Mouse (Mus musculus) limb, embryonic 11.5 days (tissue): ENCODE results near the gene Mast3. TPM values are rescaled to one million over a fixed set of nuclear protein-coding genes. Genes with fewer than 3 reads are reported as not detected.

ENCODE experiments used
- ATAC-seq: fragments of 200-750 bp; cut with Nextera tagmentation; 2 replicates; pipeline ENCODE4 v1.8.0; 2017; ENCODE audit warnings: low read depth; ENCODE audit not compliant: insufficient number of reproducible peaks, low FRiP score, low TSS enrichment
- DNase-seq: peaks from one replicate; pipeline ENCODE4 v3.0.0-alpha.2; 2015; ENCODE audit warnings: low spot score
- H3K27ac ChIP-seq: fragments of 300-500 bp; sonication (generic); replicated peaks from 2 replicates; pipeline ENCODE4 v1.5.1; 2014; ENCODE audit warnings: low read depth, mild to moderate bottlenecking, low read length
- H3K27me3 ChIP-seq: fragments of 300-500 bp; sonication (generic); 2 replicates; pipeline ENCODE4 v1.6.1; 2014; ENCODE audit warnings: mild to moderate bottlenecking, low read length, mixed read lengths; ENCODE audit not compliant: control insufficient read depth, insufficient read depth
- H3K36me3 ChIP-seq: fragments of 300-500 bp; sonication (generic); 2 replicates; pipeline ENCODE4 v1.6.1; 2014; ENCODE audit warnings: mild to moderate bottlenecking, low read length, moderate library complexity, mixed read lengths; ENCODE audit not compliant: control insufficient read depth, insufficient read depth
- H3K4me1 ChIP-seq: fragments of 300-500 bp; sonication (generic); 2 replicates; pipeline ENCODE4 v1.6.1; 2014; ENCODE audit warnings: low read length, mixed read lengths; ENCODE audit not compliant: control insufficient read depth, insufficient read depth
- H3K4me2 ChIP-seq: fragments of 300-500 bp; sonication (generic); 2 replicates; pipeline ENCODE4 v1.6.1; 2014; ENCODE audit warnings: low read depth, mild to moderate bottlenecking, moderate library complexity; ENCODE audit not compliant: severe bottlenecking
- H3K4me3 ChIP-seq: fragments of 300-500 bp; sonication (generic); 2 replicates; pipeline ENCODE4 v1.5.1; 2014; ENCODE audit warnings: low read depth, low read length
- H3K9ac ChIP-seq: fragments of 300-500 bp; sonication (generic); 2 replicates; pipeline ENCODE4 v1.6.1; 2014; ENCODE audit warnings: mild to moderate bottlenecking, low read length
- H3K9me3 ChIP-seq: fragments of 300-500 bp; sonication (generic); 2 replicates; pipeline ENCODE4 v1.6.1; 2016; ENCODE audit warnings: low read length; ENCODE audit not compliant: control insufficient read depth
- WGBS: fragments of 180-500 bp; shearing (Covaris S2); extraction: QIAGEN DNeasy Blood & Tissue Kit; methylation state at CpG from one replicate; pipeline ENCODE4 v1.1.7; 2014; 5-methylcytosine and 5-hydroxymethylcytosine counted together
- polyA plus RNA-seq: library from polyadenylated mRNA; unstranded; fragments of >200 nt; fragmentation: Nextera tagmentation; extraction: Ambion mirVana; gene quantifications from 2 replicates; pipeline ENCODE4 v1.2.1, GENCODE M21; 2014

Gene Mast3
- polyA plus RNA-seq, 1 experiment from 2014 or later: 14.6 TPM

DNA sequence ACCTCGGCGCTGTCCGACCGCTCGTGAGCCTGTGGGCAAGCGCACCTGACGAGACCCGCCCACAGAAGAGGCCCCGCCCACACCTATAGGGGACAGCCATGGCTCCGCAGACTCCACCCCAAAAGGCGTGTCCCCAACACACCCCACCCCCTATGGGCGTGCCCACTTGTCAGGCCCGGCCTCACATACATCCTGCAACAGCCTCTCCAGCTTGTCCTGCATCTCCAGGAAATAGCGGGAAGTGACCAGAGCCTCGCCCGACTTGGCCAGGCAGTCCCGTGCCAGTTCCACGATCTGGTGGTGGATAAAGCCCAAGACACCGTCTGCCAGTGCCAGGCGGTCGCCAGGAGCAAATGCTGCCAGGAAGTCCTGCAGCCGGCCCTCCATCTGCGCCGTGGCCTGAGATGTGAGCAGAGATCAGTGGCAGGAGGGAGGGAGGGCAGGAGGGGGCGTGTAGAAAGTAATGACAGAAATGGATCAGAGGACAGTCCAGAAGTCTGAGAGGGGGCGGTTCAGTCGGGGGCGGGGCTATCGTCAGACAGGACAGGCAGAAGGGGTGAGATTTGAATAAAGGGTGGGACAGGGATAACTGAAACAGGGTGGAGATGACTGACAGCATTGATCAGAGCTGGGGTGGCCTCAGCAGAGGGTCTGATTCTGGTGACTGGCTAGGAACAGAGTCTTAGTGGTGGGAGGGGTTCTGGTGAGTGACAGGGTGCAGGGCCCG is 16.8 kb downstream of the Mast3 start:
- 14% methylated on average over 30 of the region's 30 CpGs for WGBS
- peaks cover 6% of the 10 kb centered on the region; the same call in 1 of the 2 replicates for H3K36me3 ChIP-seq
- H3K4me2 ChIP-seq: peak overlapping the region; percentile 28; the same call in 1 of the 2 replicates
- 0 out of 2 replicates have a peak overlapping the region, but pooled peaks have one; percentile 5 for H3K4me3 ChIP-seq
- H3K9me3 ChIP-seq: no peaks in the 10 kb centered on the region
- H3K9ac ChIP-seq: no peak overlapping the region
- H3K27me3 ChIP-seq: no peaks in the 10 kb centered on the region
- H3K4me1 ChIP-seq: peaks cover 24% of the 10 kb centered on the region
- no peak overlapping the region for H3K27ac ChIP-seq
- peak; percentile 84 for DNase-seq
- no peak for ATAC-seq

DNA sequence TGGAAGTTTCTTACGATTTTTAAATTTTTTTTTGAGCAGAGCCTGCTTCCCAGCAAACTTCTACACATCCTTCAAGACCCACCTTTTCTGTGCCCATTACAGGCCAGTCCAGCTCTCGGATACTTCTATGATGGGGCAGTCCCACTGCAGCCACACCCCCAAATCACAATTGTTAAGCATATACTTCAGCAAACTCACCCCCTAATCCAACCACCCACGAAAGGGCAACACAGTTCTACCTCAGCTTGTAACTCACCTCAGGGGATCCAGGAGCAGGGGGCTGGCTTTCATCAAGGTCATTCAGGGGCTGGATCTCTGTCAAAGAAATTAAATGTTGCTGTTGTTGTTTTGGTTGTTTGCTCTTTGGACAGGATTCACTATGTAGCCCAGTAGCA is 17.8 kb downstream of the Mast3 start:
- no peak overlapping the region for H3K27ac ChIP-seq
- H3K4me2 ChIP-seq: no peak overlapping the region
- peaks cover 17% of the 10 kb centered on the region for H3K4me1 ChIP-seq
- peaks cover 9% of the 10 kb centered on the region; the same call in 1 of the 2 replicates for H3K36me3 ChIP-seq
- DNase-seq (no peak), ATAC-seq (no peak)
- WGBS: 87% methylated on average over 3 of the region's 3 CpGs
- H3K4me3 ChIP-seq: no peak overlapping the region
- no peaks in the 10 kb centered on the region for H3K27me3 ChIP-seq
- no peak overlapping the region for H3K9ac ChIP-seq
- no peaks in the 10 kb centered on the region for H3K9me3 ChIP-seq

DNA sequence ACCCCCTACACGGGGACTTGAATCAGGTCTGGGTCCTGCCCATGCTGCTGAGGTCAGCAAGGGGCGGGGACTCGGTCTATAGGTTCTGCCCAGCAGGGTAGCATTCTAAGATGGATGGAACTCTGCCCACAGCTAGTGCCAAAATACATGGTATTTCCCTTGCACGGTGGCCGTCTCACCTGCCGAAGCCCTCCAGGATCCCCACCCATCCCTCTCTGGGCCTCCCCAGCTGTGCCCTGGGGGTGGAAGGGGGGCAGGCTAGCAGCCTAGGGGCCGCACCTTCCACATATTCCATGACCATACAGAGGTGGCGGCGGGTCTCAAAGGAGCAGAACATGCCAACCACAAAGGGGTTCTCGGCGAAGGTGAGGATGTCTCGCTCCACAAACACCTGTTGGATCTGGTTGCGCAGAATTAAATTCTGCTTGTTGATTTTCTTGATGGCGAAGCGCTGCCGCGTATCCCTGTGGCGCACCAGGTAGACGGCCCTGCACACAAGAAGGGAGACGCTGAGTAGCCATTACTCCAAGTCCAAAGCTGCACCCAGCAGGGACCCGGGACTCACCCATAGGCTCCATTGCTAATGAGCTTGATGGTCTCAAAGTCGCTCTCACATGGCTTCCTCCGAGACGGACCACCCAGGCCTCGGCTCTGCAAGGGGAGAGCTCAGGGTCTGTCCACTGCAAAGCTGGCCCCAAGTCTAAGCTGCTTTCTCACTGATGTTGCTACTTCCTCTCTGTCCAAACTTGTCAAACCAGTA is 18.4 kb downstream of the Mast3 start:
- Histone ChIP-seq H3K4me3 (no peak overlapping the region), H3K36me3 (peaks cover 9% of the 10 kb centered on the region; the same call in 1 of the 2 replicates), H3K9me3 (no peaks in the 10 kb centered on the region), H3K4me1 (peaks cover 14% of the 10 kb centered on the region), H3K27ac (no peak overlapping the region), H3K9ac (no peak overlapping the region), H3K27me3 (no peaks in the 10 kb centered on the region), H3K4me2 (no peak overlapping the region)
- no peak for DNase-seq
- 87% methylated on average over 25 of the region's 25 CpGs for WGBS
- ATAC-seq: no peak

DNA sequence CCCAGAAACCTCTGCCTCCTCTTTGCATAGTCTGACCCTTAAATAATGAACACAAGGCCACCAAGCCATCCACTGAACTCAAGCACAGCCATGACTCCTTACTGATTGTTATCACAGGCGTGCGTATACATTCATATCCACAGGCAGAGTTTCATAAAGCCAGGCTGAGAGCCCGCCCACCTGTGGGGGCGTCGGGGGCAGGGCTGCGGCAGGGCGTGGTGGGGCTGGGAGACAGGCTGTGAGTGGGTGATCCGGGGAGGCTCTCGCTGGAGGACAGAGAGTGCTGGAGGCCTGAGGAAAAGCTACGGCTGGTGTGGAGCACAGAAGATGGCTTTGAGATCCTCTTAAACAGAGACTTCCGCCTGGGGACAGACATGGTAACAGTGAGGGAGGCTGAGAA is 24.8 kb downstream of the Mast3 start:
- 81% methylated on average over 11 of the region's 11 CpGs for WGBS
- H3K27me3 ChIP-seq: no peaks in the 10 kb centered on the region
- H3K9me3 ChIP-seq: no peaks in the 10 kb centered on the region
- ATAC-seq: no peak
- no peak overlapping the region for H3K4me3 ChIP-seq
- H3K4me2 ChIP-seq: no peak overlapping the region
- H3K36me3 ChIP-seq: peaks cover 18% of the 10 kb centered on the region
- H3K9ac ChIP-seq: no peak overlapping the region
- no peak overlapping the region for H3K27ac ChIP-seq
- DNase-seq: no peak
- H3K4me1 ChIP-seq: peaks cover 15% of the 10 kb centered on the region

DNA sequence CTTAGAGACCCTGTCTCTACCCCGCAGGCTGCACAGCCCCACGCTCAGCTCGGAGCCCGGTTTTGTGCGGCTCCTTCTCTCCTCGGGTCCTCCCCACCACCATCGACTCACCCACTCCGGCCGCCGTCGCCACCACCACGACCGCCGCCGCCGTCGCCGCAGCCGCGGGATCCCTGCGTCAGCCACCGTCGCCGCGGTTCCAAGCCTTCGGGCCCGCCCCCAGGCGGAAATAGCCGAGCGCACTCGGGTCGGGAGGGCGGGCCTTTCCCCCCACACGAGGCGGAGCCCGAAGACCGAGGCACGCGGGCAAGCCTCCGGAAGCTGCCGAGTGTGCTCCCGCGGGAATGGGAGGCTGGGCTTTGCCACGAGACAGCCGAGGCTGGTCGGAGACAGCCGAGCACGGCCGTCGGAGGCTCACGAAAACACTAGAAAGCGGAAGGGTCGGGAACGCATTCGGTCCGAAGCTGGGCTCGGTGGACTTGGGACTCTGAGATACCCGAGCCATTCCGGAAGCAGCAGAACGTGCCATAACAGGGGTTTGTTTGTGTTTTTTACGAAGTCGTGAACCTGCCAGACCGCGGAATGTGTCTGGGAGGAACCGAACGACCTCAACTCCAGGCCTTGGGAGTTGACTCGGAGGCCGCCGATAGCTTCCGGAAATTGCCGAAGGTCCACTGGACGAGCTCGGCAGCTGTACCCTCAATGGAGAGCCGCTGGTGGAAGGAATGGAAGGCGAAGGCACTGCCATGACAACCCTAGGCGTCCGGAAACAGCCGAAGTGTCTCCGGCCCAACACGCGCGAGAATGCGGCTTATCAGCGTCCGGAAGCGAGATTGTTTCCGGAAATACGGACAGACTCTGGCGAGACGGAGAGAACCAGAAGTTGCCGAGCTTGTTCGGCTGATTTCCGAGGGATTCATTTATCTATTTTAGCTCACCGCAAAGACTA is 28.1 kb downstream of the Mast3 start, which contains the start of gene Pik3r2:
Pik3r2 (minus strand) TSS at position 218 of the 949 bp plus-strand sequence.
- H3K4me3 ChIP-seq: peak within 1 kb of the TSS; percentile 86
- peak; percentile 99 for DNase-seq
- no peaks in the 10 kb centered on the region for H3K9me3 ChIP-seq
- H3K9ac ChIP-seq: peak within 1 kb of the TSS; percentile 90
- peak within 1 kb of the TSS; percentile 95 for H3K27ac ChIP-seq
- H3K36me3 ChIP-seq: peaks cover 16% of the 10 kb centered on the region
- H3K4me2 ChIP-seq: peak within 1 kb of the TSS; percentile 77
- H3K4me1 ChIP-seq: peaks cover 15% of the 10 kb centered on the region
- no peaks in the 10 kb centered on the region for H3K27me3 ChIP-seq
- peak; percentile 91 for ATAC-seq
- WGBS: under 1% methylated on average over 93 of the region's 94 CpGs

DNA sequence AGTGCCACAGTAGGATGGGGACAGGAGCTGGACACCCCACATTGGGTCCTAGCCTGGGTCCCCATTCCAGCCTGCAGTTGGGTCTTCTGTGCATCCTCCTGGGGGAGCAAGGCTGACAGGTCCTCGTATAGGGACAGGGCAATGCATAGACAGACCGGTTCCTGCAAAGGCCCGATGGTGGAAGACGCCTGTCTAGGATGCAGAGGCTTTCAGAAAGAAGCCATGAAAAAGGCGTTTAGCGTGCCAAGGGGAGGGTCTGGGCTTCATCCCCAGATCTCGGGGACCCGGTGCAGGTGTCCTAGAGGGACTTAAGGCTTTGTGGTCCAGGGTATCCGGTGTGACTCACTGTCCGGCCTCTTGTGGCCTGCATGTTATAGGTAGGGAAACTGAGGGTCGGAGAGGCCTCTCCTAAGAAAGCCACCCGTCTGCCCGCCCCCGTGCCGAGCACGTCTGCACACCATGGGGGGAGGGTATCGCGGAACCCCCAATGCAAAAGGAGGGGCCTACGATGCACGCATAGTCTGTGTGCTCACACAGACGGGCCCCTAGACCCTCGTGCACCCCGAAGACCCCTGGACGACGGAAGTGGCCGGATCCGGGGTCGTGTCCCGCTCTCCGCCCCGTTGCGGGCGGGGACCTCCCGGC is 28.9 kb downstream of the Mast3 start:
- Histone ChIP-seq H3K9ac (peak overlapping the region; percentile 90), H3K4me3 (peak overlapping the region; percentile 86), H3K4me2 (peak overlapping the region; percentile 77), H3K4me1 (peaks cover 15% of the 10 kb centered on the region), H3K27ac (peak overlapping the region; percentile 95), H3K36me3 (peaks cover 19% of the 10 kb centered on the region), H3K9me3 (no peaks in the 10 kb centered on the region), H3K27me3 (no peaks in the 10 kb centered on the region)
- ATAC-seq (no peak; the same call in 1 of the 2 replicates), DNase-seq (no peak)
- 3% methylated on average over 34 of the region's 34 CpGs for WGBS

DNA sequence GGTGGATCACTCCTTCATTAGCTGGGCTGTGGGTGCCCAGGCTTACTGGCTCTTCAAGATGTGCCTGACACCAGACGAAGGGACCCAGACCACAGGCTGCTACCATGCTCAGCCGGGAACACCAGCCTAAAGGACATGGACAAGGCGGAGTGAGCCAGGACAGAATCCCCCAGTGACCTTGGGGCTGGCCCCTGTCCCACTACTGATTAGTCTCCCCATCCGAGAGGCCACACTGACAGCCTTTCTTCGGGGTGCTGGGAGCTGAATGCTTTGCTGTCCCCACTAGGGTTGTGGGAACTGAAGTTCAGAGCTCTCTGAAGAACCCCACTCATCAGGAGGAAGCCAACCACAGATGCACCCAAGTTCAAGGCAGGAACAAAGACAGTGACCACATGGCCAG is 29.6 kb downstream of the Mast3 start:
- no peaks in the 10 kb centered on the region for H3K9me3 ChIP-seq
- ATAC-seq (no peak), DNase-seq (no peak)
- H3K4me1 ChIP-seq: peaks cover 15% of the 10 kb centered on the region
- H3K4me2 ChIP-seq: peak overlapping the region; percentile 77; the same call in 1 of the 2 replicates
- 94% methylated on average over 5 of the region's 5 CpGs for WGBS
- no peaks in the 10 kb centered on the region for H3K27me3 ChIP-seq
- no peak overlapping the region for H3K9ac ChIP-seq
- peak overlapping the region; percentile 86; the same call in 1 of the 2 replicates for H3K4me3 ChIP-seq
- peaks cover 24% of the 10 kb centered on the region for H3K36me3 ChIP-seq
- no peak overlapping the region for H3K27ac ChIP-seq
